Mouse (Mus musculus): ENCODE results near the gene P2rx7. TPM values are rescaled to one million over a fixed set of nuclear protein-coding genes. Genes with fewer than 3 reads are reported as not detected.
"Not testable (repeated sequence)": the region's sequence is repeated elsewhere in the genome, so short reads cannot be mapped to it uniquely, and the experiment has no call there.

The P2rx7 gene
- polyA plus RNA-seq, 1 experiment from 2014 or later = 0.32 TPM

DNA sequence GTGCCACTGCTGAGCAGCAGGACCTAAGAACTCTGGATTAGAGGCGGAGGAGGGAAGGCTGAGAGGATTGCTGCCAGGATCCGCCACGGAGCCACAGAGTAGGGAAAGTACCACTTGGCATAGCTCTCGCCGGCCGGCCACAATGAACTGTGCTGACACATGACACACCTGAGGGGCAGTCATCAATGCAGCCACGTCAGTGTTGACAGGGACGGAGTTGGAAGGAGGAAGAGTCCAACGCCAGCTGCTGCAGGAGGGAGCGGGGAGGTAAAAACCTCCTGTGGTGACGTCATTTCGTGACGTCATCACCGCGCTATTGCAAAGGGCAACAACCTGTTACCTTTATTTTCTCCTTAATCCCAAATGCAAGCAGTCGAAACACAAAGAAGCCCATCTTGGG lies 6.8 kb upstream of the P2rx7 start:
- no peak for ATAC-seq (ENCODE audit: insufficient number of reproducible peaks, low FRiP score, low TSS enrichment, low read depth)
- WGBS = 42% methylated on average over 16 of the region's 16 CpGs
- Histone ChIP-seq H3K4me1 (ENCODE audit: control insufficient read depth, insufficient read depth, low read length) (no peaks in the 10 kb centered on the region), H3K27me3 (ENCODE audit: control insufficient read depth, insufficient read depth, low read length) (no peaks in the 10 kb centered on the region), H3K9me3 (ENCODE audit: control insufficient read depth, low read length) (no peaks in the 10 kb centered on the region), H3K27ac (replicated peaks; ENCODE audit: low read depth, low read length) (no peak overlapping the region), H3K4me3 (ENCODE audit: low read depth, low read length) (no peak overlapping the region), H3K4me2 (ENCODE audit: low read depth, severe bottlenecking) (peak overlapping the region; percentile 23; the same call in 1 of the 2 replicates), H3K36me3 (ENCODE audit: control insufficient read depth, insufficient read depth, low read length) (no peaks in the 10 kb centered on the region), H3K9ac (ENCODE audit: low read length) (no peak overlapping the region)
- peak; percentile 34 for DNase-seq (ENCODE audit: low spot score)

GRCm38 (mm10) chr5:122638296-122638695 lies 5.4 kb upstream of the P2rx7 start:
- no peaks in the 10 kb centered on the region for H3K27me3 ChIP-seq (ENCODE audit: control insufficient read depth, insufficient read depth, low read length)
- H3K4me1 ChIP-seq (ENCODE audit: control insufficient read depth, insufficient read depth, low read length) = no peaks in the 10 kb centered on the region
- DNase-seq (ENCODE audit: low spot score) (no peak), ATAC-seq (ENCODE audit: insufficient number of reproducible peaks, low FRiP score, low TSS enrichment, low read depth) (no peak)
- H3K4me2 ChIP-seq (ENCODE audit: low read depth, severe bottlenecking) = no peak overlapping the region
- no peaks in the 10 kb centered on the region for H3K36me3 ChIP-seq (ENCODE audit: control insufficient read depth, insufficient read depth, low read length)
- WGBS = 83% methylated on average over 2 of the region's 2 CpGs
- no peak overlapping the region for H3K9ac ChIP-seq (ENCODE audit: low read length)
- H3K4me3 ChIP-seq (ENCODE audit: low read depth, low read length) = no peak overlapping the region
- no peak overlapping the region for H3K27ac ChIP-seq (replicated peaks; ENCODE audit: low read depth, low read length)
- H3K9me3 ChIP-seq (ENCODE audit: control insufficient read depth, low read length) = no peaks in the 10 kb centered on the region

GRCm38 (mm10) chr5:122639517-122639916 lies 4.2 kb upstream of the P2rx7 start:
- Histone ChIP-seq H3K4me1 (ENCODE audit: control insufficient read depth, insufficient read depth, low read length) (no peaks in the 10 kb centered on the region), H3K4me3 (ENCODE audit: low read depth, low read length) (no peak overlapping the region), H3K4me2 (ENCODE audit: low read depth, severe bottlenecking) (no peak overlapping the region), H3K9ac (ENCODE audit: low read length) (no peak overlapping the region), H3K36me3 (ENCODE audit: control insufficient read depth, insufficient read depth, low read length) (no peaks in the 10 kb centered on the region), H3K27ac (replicated peaks; ENCODE audit: low read depth, low read length) (no peak overlapping the region), H3K27me3 (ENCODE audit: control insufficient read depth, insufficient read depth, low read length) (no peaks in the 10 kb centered on the region), H3K9me3 (ENCODE audit: control insufficient read depth, low read length) (no peaks in the 10 kb centered on the region)
- WGBS = 96% methylated on average over 4 of the region's 4 CpGs
- DNase-seq (ENCODE audit: low spot score) (no peak), ATAC-seq (ENCODE audit: insufficient number of reproducible peaks, low FRiP score, low TSS enrichment, low read depth) (no peak)

DNA sequence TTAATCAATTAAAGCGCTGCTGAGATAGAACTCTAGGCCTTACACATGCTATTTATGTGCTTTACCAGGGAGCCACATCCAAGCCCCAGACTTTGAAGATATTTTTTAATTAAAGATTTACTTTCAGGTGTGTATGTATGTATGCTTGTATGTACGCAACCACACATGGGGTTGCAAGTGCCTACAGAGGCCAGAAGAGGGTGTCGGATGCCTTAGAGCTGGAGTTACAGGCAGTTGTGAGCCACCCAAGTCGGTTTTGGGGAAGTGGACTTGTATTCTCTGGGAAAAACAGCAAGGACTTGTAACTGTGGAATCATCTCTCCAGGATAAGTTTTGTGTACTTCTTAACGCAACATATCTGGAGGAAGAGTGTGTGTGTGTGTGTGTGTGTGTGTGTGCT lies 3.7 kb upstream of the P2rx7 start:
- no peak overlapping the region for H3K27ac ChIP-seq (replicated peaks; ENCODE audit: low read depth, low read length)
- no peak overlapping the region for H3K4me3 ChIP-seq (ENCODE audit: low read depth, low read length)
- DNase-seq (ENCODE audit: low spot score) (no peak), ATAC-seq (ENCODE audit: insufficient number of reproducible peaks, low FRiP score, low TSS enrichment, low read depth) (no peak)
- no peaks in the 10 kb centered on the region for H3K9me3 ChIP-seq (ENCODE audit: control insufficient read depth, low read length)
- H3K36me3 ChIP-seq (ENCODE audit: control insufficient read depth, insufficient read depth, low read length) = no peaks in the 10 kb centered on the region
- H3K4me2 ChIP-seq (ENCODE audit: low read depth, severe bottlenecking) = no peak overlapping the region
- no peaks in the 10 kb centered on the region for H3K27me3 ChIP-seq (ENCODE audit: control insufficient read depth, insufficient read depth, low read length)
- WGBS = 85% methylated on average over 5 of the region's 5 CpGs
- no peaks in the 10 kb centered on the region for H3K4me1 ChIP-seq (ENCODE audit: control insufficient read depth, insufficient read depth, low read length)
- no peak overlapping the region for H3K9ac ChIP-seq (ENCODE audit: low read length)

- H3K36me3 ChIP-seq (ENCODE audit: control insufficient read depth, insufficient read depth, low read length) = no peaks in the 10 kb centered on the region
- H3K4me2 ChIP-seq (ENCODE audit: low read depth, severe bottlenecking) = no peak overlapping the region
- whole genome bisulfite sequencing = 82% methylated on average over 15 of the region's 15 CpGs
- H3K4me1 ChIP-seq (ENCODE audit: control insufficient read depth, insufficient read depth, low read length) = no peaks in the 10 kb centered on the region
- no peak overlapping the region for H3K9ac ChIP-seq (ENCODE audit: low read length)
- H3K9me3 ChIP-seq (ENCODE audit: control insufficient read depth, low read length) = no peaks in the 10 kb centered on the region
- no peaks in the 10 kb centered on the region for H3K27me3 ChIP-seq (ENCODE audit: control insufficient read depth, insufficient read depth, low read length)
- no peak overlapping the region for H3K4me3 ChIP-seq (ENCODE audit: low read depth, low read length)
- no peak for ATAC-seq (ENCODE audit: insufficient number of reproducible peaks, low FRiP score, low TSS enrichment, low read depth)
- no peak overlapping the region for H3K27ac ChIP-seq (replicated peaks; ENCODE audit: low read depth, low read length)
- DNase-seq (ENCODE audit: low spot score) = no peak
Measured at GRCm38 (mm10) chr5:122644111-122644607, 448 bp downstream of the P2rx7 start.

DNA sequence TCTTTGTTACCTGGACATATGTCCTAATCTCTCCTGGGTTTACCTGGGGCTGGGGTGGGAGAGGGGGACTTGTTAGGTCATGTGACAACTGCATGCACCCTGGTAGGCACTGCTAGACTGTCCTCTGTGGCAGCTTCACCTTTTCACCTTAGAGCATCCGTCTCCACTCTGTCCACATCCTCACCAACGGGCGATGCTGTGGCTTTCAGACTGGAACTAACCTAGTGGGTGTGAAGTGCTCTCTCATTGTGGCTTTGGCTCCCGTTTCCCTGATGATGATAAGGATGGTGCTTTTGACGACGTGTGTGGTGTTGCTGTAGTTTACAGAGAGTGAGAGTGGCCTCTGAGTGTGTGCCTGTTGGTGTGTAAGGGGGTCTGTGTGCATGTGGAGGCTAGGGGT lies 1.6 kb downstream of the P2rx7 start:
- Histone ChIP-seq H3K4me3 (ENCODE audit: low read depth, low read length) (no peak overlapping the region), H3K4me1 (ENCODE audit: control insufficient read depth, insufficient read depth, low read length) (no peaks in the 10 kb centered on the region), H3K36me3 (ENCODE audit: control insufficient read depth, insufficient read depth, low read length) (no peaks in the 10 kb centered on the region), H3K4me2 (ENCODE audit: low read depth, severe bottlenecking) (no peak overlapping the region), H3K9me3 (ENCODE audit: control insufficient read depth, low read length) (no peaks in the 10 kb centered on the region), H3K27me3 (ENCODE audit: control insufficient read depth, insufficient read depth, low read length) (no peaks in the 10 kb centered on the region), H3K27ac (replicated peaks; ENCODE audit: low read depth, low read length) (no peak overlapping the region), H3K9ac (ENCODE audit: low read length) (no peak overlapping the region)
- DNase-seq (ENCODE audit: low spot score) = no peak
- 84% methylated on average over 6 of the region's 6 CpGs for WGBS
- ATAC-seq (ENCODE audit: insufficient number of reproducible peaks, low FRiP score, low TSS enrichment, low read depth) = no peak

- no peaks in the 10 kb centered on the region for H3K4me1 ChIP-seq (ENCODE audit: control insufficient read depth, insufficient read depth, low read length)
- H3K9ac ChIP-seq (ENCODE audit: low read length) = no peak overlapping the region
- 90% methylated on average over 11 of the region's 11 CpGs for WGBS
- no peaks in the 10 kb centered on the region for H3K36me3 ChIP-seq (ENCODE audit: control insufficient read depth, insufficient read depth, low read length)
- H3K27me3 ChIP-seq (ENCODE audit: control insufficient read depth, insufficient read depth, low read length) = no peaks in the 10 kb centered on the region
- DNase-seq (ENCODE audit: low spot score) = no peak
- no peak overlapping the region for H3K27ac ChIP-seq (replicated peaks; ENCODE audit: low read depth, low read length)
- H3K4me2 ChIP-seq (ENCODE audit: low read depth, severe bottlenecking) = no peak overlapping the region
- no peaks in the 10 kb centered on the region for H3K9me3 ChIP-seq (ENCODE audit: control insufficient read depth, low read length)
- no peak overlapping the region for H3K4me3 ChIP-seq (ENCODE audit: low read depth, low read length)
- no peak for ATAC-seq (ENCODE audit: insufficient number of reproducible peaks, low FRiP score, low TSS enrichment, low read depth)
Measured at GRCm38 (mm10) chr5:122646050-122646449, 2.3 kb downstream of the P2rx7 start.

DNA sequence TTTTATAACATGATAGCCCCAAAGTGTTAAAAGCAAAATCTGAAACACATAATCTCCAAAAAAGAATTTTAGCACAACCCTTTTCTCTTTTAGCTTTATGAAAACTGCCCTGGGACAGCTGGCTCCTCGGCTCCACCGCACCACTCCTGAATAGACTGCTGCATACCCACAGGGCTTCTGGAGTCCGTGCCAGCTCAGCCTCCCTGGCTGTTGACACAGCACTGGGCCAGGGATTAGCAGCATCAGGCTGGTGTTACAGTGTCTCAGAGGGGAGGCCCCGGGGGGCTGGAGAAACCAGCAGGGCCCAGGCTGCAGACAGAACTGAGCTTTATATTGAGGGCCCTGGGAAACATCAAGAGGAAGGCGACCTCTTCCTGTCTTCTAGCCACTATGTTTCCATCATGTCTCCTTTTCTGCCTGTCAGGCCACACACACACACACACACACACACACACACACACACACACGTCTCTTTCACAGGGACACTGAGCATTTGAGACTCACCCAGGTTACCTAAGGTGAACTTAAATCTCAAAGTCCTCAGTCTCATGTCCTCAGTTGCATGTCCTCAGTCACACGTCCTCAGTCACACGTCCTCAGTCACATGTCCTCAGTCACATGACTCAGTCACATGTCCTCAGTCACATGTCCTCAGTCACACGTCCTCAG lies 3.7 kb downstream of the P2rx7 start:
- no peak overlapping the region for H3K4me2 ChIP-seq (ENCODE audit: low read depth, severe bottlenecking)
- DNase-seq (ENCODE audit: low spot score) = no peak
- no peaks in the 10 kb centered on the region for H3K4me1 ChIP-seq (ENCODE audit: control insufficient read depth, insufficient read depth, low read length)
- no peaks in the 10 kb centered on the region for H3K36me3 ChIP-seq (ENCODE audit: control insufficient read depth, insufficient read depth, low read length)
- no peak overlapping the region for H3K9ac ChIP-seq (ENCODE audit: low read length)
- no peak overlapping the region for H3K4me3 ChIP-seq (ENCODE audit: low read depth, low read length)
- H3K9me3 ChIP-seq (ENCODE audit: control insufficient read depth, low read length) = no peaks in the 10 kb centered on the region
- H3K27me3 ChIP-seq (ENCODE audit: control insufficient read depth, insufficient read depth, low read length) = no peaks in the 10 kb centered on the region
- ATAC-seq (ENCODE audit: insufficient number of reproducible peaks, low FRiP score, low TSS enrichment, low read depth) = no peak
- no peak overlapping the region for H3K27ac ChIP-seq (replicated peaks; ENCODE audit: low read depth, low read length)
- WGBS = 74% methylated on average over 8 of the region's 9 CpGs

DNA sequence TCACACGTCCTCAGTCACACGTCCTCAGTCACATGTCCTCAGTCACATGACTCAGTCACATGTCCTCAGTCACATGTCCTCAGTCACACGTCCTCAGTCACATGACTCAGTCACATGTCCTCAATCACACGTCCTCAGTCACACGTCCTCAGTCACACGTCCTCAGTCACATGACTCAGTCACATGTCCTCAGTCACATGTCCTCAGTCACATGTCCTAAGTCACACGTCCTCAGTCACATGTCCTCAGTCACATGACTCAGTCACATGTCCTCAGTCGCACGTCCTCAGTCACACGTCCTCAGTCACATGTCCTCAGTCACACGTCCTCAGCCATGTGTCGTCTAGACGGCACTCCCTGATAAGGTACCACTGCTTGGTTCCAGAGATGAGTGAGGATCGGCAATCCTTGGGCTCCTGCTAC lies 4.3 kb downstream of the P2rx7 start:
- H3K4me3 ChIP-seq (ENCODE audit: low read depth, low read length); H3K4me1 ChIP-seq (ENCODE audit: control insufficient read depth, insufficient read depth, low read length); H3K9ac ChIP-seq (ENCODE audit: low read length); DNase-seq (ENCODE audit: low spot score); H3K27me3 ChIP-seq (ENCODE audit: control insufficient read depth, insufficient read depth, low read length); H3K36me3 ChIP-seq (ENCODE audit: control insufficient read depth, insufficient read depth, low read length); H3K27ac ChIP-seq (replicated peaks; ENCODE audit: low read depth, low read length); ATAC-seq (ENCODE audit: insufficient number of reproducible peaks, low FRiP score, low TSS enrichment, low read depth); H3K4me2 ChIP-seq (ENCODE audit: low read depth, severe bottlenecking); H3K9me3 ChIP-seq (ENCODE audit: control insufficient read depth, low read length): not testable (repeated sequence)
- 94% methylated on average over 14 of the region's 14 CpGs for WGBS

Data from limb, embryonic 11.5 days (tissue).